Mouse (Mus musculus) cerebellum, adult 11 months (tissue): ENCODE measurements around the gene Ercc5.

Experiments used
- DNase-seq: peaks from one replicate; pipeline ENCODE4 v3.0.0; 2022

Gene Ercc5

DNA sequence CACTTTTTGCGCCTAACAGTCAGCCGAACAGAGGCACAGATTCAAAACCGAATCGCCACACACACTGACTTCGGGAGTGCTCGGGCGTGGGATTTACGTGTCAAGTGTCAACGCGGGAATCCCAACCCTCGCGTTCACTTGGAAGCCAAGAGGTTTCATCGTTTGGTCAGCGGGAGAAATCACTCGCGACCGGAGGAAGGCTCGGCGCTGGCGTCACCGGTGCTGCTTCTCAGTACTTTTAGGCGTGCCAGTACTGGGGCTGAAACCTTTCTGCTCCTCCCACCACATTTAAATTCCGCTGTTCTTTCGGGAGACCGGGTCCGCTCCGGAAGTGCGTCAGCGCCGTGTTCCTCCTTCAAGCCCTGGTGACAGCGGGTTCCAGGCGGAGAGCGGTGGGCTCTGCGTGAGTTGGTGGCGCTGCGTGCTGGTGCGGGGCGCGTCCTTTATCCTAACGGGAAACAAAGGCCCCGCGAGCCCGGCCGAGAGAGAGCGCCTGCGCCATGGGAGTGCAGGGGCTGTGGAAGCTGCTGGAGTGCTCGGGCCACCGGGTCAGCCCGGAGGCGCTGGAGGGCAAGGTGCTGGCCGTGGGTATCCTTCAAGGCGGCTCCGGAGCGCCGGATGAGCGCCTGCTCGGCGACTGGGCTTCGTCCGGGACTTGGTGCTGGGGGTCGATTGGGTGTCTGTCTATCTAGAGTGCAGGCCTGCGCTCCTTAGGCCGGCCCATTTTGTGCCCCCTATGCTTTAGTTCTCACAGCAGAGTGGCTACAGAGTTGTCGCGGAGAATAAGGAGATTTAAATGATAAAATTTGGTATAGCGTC is at the start of gene Ercc5:
Gene Ercc5, plus strand, starts transcription at position 182 of the 819 bp plus-strand sequence.
- peak; percentile 73 for DNase-seq

DNA sequence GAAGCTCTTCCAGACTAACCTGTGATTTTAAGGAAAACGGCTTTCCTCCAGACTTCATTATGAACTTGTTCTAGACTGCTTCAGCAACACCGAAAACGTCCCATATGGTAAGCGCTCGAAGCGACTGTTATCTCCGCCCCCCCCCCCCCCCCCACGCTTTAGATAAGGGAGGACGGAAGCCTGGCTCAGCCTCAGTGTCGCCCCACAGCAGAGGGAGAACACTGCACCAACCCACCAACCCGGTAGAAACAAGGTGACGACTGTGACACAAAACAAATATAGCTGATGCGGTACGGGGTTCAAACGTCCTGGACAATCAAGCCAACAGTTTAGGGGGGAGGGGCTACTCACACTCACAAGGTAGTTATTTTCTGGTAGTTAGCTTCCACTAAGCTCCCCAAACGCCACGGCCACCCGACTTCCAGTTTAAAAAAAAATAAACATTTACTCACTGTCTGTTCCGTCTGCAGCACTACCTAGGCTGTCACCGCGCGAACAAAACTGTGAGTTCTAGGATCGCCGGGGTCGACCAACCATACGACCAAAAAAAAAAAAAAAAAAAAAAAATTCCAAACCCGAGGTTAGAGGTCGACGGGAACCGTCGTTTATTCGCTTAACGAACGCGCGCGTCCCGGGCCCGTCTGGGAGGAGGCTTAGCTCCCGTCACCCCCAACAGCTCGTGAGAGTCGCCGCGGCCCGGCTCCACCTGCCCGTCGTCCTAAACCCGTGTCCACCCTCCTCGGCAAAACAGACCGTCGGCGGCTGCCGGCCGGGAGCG is 45.9 kb upstream of the Ercc5 start:
- DNase-seq: peak; percentile 34

DNA sequence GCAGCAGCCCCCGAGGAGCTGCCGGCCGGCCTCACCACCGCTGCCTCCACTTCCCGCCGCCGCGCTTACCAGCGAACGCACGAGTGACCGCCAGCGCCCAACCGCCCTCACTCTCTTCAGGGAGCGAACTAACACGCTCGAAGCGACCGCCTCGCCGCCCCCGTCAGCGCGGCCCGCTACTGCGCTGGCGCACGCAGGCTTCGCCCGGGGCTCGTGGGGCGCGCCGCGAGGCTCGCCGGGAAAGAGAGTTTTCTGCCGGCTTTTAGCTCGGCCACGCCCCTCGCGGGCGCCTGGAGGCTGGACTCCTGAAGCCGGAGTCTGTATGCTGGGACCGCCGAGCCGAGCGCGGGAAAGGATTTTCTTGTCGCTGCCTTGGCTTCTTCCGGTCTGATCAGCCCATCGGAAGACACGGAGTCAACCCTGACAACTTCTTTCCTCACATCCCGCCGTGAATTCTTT is 45.3 kb upstream of the Ercc5 start, which contains the start of gene Tex30:
Gene Tex30, minus strand, starts transcription at position 183 of the 459 bp plus-strand sequence.
- peak; percentile 89 for DNase-seq

DNA sequence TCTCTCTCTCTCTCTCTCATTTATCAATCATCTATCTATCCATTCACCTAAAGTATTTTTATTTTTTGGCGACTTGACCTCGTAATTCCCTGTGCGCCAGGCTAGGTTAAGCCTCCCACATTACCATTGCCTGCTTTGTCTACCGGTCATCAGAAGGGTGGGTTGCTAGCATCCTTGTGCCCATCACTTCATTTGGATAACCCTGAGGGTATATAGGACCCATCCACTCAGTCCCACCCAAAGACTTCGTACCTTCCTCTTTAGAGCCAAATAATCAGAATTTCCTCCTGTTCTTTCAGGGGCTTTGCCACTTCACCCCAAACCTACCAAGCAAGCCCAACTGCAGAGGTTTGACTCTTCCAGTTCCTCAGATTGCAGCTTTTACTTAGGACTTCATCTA is 44.6 kb upstream of the Ercc5 start:
- DNase-seq: peak; percentile 9

DNA sequence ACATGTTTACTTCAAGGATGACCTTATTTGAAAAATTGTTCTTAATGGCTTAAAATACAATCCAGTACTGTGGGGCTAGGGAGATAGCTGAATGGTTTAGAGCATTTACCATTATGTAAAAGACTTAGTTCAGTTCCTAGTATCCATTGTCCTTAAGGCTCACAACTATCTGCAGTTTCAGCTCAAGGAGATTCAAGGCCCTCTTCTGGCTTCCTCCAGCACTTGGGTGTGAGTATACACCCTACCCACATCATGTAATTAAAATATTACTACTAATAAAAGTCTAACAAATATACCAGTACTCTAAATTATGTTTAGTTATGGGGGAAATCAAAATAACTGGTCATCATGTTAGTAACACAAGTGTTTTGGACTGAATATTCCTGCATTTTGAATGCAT is 30.0 kb upstream of the Ercc5 start:
- no peak for DNase-seq

DNA sequence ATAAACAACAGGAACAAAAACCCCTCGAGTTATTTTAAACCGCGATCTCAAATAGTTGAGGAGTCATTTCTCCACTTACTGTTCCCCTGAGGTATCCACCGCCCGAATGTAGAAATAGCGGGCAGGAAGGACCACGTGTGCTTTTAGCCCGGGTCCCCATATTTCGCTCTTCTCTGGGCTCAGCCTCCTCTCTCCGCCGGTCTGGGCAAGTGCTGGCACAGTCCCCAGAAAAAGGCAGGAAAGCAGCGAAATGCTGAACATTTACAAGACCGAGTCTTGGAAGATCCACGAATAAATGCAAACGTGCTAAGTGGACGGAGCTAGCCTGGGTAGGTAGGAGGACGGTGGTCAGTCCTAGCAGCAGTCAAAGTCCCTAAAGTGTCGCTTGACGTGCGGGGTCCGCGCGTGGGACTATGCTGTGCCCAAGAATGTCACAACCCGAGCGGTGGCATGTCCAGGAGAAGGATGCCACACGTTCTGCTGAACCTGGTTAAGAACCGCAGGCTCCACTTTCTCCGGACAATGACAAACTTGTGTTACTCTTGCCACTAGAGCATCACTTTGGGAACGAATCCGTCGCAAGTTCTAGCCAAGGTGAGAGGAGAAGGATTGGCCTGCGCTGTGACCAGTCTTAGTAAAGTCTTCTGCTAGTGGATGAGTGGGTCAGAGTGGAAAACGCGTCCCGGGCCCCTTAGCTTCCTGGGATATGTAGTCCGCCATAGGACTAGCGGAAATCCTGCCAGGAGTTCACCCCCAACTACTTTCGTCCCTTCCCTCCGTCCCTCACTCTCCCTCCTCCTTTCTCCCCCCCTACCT is 29.1 kb upstream of the Ercc5 start, which contains the start of the genes Kdelc1 and Bivm:
Gene Kdelc1, minus strand, starts transcription at position 570 of the 816 bp plus-strand sequence.
Gene Bivm, plus strand, starts transcription at position 719 of the 816 bp plus-strand sequence.
- peak; percentile 86 for DNase-seq

DNA sequence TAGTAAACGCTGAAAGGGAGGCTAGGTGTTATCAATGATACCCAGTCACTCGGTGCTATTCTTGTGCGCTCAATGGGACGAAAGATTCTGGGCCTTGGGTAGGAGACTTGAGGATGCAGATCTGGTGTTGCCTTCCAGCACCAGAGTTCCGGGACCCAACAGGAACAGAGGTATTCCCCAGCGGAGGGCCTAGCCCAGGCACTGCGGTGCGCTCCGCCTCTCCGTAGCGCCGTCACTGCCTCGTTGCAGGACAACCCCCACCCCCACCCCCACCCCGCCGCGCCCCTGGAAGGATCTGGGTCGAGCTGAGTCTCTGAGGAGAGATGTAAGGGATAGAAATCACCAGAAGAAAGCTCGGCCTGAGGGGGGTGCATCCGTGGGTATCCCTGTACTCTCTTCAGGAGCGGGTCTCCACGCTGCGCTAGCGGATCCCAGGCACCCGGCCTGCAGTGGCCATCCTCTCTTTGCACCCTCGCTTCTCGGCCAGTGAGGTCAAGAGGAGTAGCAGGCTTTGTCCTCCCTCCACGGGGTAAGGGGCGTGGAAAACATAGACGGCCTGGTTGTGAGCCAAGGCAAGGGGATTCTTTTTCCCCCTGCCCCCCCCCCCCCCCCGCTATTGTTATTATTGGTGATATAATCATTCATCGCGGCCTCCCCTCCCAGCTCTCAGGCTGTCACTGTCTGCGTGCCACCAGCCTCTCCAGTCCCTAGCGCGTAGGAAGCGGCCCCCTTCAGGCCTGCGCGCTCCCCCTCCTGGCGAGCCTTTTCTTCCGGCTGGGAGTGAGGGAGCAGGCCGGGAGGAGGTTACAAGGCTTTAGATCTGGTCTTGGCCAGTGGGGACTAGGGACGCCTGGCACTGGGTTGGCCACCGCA is 28.1 kb upstream of the Ercc5 start:
- peak; percentile 77 for DNase-seq

DNA sequence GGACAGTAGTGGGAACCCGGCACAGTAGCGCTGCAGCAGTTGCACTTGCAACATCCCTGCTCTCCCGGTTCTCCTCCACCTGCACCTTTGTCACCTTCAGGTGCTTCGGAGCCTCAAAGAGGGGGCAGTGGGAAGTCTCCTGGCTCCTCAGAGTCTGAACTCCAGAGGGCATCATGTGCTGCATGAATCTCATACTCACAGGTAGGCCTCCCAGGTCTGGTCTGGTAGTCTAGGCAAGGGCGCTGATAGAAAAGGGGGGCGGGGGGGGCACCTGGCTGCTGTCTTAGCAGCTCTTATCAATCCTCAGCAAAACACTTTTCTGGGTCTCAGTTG is 27.5 kb upstream of the Ercc5 start:
- DNase-seq: no peak

DNA sequence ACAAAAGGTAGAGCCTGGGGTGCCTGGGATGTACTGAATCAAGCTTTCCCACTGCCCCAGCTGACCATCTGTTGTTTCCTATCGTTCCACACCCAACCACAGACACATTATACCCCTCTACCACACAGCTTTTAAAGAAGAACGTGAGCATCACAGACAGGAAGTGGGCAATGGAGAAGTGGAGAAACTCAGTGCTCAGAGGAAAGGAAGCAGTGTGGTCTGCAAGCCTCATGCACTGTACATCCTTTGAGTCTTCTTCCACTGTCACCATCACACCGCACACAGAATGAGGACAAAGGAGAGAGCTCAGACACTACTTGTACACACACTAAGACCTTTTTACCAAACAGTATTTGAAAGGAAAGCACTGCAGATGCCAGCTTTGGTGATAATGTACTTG is 25.3 kb upstream of the Ercc5 start:
- no peak for DNase-seq

DNA sequence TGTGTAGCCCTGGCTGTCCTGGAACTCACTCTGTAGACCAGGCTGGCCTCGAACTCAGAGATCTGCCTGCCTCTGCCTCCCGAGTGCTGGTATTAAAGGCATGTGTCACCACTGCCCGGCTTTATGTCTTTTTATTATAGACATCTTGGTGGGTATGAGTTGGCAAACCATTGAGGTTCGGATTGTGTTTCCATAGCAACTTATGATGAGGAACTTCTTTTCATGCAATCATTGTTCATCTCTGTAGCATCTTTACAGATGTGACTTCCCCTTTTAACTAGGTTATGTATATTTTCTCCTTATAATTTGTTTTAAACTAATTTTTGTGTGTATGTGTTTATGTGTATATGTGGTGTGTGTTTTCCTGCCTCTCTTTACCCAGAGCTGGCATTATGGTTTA is 22.0 kb upstream of the Ercc5 start:
- DNase-seq: no peak

DNA sequence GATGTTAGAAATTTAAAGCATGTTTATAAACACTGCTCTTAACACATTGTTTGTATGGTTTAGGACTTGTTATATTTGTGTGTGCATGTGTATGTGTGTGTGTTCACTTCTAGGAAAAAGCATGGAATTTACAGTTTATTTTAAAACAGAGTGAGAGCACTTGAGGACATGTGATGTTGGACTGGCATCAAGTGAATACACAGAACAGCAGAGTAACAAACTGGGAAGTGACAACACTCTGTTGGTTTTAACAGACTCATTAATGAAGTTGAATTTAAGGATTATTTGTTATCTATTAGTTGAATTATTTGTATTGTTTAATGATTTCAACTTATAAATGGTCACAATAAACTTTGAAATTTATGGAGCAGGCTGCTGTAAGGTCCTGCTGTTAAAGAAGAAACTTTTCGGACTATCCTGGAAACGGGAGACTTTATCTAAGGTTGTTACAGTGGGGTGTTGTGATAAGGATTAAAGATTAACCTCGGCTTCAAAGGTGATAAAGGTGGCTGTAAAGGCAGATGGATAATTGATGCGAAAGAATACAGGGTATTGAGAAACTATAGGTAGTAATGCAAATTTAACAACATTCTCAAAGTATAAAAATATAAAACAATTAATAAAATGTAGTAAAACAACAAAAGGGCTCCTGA is 17.5 kb upstream of the Ercc5 start:
- DNase-seq: no peak

DNA sequence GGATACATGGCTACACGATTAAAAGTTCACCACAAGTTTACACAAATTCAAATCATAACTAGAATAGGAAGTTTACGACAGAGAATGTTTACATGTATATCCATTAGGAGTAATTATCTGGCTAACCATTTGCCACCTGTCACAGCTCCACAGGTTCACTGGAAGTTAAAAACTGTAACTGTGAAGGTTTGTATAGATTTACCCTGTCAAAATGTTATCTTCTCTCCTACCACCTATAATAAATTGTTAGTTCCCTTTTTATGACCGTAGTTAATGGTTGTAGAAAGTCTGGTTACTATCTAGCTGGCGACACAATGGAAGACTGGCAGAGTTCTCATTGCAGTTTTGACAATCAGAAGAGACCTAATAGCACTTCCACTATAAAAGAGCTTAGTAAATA is 7.3 kb upstream of the Ercc5 start:
- DNase-seq: no peak

DNA sequence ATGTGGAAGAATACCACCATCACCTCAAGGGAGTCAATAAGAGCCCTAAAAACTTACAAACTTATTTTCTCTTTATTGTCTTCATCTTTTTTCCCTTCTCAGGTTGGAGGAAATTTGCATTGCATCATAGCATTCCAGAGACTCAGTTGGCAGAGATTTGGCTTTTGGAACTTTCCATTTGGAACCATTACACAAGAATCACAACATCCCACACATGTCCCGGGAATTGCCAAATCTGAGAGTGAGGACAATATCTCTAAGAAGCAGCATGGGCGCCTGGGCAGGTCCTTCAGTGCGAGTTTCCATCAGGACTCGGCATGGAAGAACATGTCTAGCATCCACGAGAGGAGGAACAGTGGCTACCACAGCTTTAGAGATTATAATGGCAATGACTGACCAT is 4.8 kb upstream of the Ercc5 start:
- no peak for DNase-seq

DNA sequence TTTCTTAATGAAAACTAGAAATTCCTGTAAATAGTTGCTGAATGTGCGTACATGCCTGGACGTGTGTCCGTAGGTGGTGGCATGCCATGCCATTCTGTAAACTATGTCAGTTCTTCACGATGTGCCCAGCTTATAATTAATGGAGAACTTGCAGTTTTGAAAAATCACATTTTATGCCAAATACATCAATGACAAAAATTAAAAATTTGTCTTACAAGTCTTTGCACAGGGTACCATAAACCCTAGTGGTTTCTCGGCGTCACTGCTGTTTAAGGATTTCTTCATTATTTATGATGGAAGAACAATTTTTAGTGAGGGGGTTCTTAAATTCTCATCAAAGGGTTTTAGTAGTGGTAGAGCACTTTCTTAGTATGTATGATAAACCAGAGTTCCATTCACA is 1.2 kb downstream of the Ercc5 start:
- DNase-seq: no peak

DNA sequence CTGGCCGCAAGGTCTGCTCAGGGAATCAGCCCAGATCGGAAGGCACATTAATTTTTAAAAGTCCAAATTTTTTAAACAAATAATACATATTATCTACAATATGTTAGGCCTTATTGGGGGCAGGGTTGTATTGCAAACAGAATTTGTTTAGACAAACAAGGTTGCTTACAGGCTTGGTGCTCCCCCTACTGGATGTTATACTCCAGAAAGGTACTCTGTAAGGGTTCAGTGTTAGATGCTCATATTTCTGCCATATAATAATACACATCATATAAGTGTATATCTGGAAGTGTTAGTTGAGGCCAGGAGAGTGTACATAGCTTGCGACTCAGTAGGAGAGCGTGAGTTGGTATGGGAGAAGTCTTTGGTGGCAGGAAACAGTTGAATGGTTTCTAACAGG is 7.7 kb downstream of the Ercc5 start:
- DNase-seq: no peak

DNA sequence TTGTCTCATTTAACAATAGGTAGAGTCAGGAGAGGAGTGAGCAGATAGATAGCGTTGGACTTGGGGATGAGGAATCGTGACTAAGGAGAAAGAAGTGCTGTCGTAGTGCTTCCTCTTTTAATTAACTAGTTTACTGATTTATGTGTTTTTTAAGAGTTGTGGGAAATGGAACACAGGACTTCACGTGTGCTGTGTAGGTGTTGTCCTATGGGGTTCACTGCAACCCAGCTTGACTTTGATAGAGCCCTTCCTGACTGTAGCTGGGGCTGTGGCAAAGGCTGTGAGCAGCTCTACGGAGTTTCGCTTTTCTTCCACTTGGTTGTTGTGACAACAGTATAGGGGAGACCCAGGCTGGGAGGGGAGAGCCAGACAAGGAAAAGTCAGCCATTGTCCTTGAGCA is 10.8 kb downstream of the Ercc5 start:
- DNase-seq: no peak

DNA sequence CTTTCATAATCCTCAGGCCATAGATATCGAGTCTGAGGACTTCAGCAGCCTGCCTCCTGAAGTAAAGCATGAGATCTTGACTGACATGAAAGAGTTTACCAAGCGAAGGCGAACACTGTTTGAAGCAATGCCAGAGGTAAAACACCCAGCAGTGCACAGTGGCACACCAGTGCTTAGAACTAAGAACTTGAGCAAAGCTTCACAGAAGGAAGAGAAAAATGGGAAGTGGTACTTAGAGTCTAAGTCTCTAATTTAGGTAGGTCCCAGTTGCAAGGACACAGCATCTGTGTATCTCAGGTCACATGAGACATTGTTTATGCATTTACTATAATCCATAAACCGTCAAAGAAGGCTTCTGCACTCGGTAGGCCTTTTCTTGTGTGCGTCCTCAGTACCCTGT is 14.3 kb downstream of the Ercc5 start:
- DNase-seq: no peak

DNA sequence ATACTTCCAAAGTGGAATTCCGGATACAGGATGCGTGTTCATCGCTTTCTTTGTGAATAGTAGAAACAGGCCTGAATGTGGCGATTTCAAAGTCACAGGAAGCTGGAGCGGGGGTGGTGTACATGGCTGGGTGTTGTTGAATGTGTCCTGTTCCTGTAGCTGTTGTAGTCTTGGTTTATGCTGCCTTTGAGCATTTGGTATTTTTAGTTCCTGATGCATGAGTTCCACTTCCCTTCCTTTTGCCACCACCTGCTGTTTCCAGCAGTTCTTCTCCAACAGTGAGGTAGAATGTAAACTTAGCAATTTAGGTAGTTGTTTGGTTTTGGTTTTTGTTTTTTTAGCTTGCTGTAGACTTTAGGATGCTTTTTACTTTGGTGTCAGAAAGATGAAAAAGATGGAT is 14.8 kb downstream of the Ercc5 start:
- no peak for DNase-seq

DNA sequence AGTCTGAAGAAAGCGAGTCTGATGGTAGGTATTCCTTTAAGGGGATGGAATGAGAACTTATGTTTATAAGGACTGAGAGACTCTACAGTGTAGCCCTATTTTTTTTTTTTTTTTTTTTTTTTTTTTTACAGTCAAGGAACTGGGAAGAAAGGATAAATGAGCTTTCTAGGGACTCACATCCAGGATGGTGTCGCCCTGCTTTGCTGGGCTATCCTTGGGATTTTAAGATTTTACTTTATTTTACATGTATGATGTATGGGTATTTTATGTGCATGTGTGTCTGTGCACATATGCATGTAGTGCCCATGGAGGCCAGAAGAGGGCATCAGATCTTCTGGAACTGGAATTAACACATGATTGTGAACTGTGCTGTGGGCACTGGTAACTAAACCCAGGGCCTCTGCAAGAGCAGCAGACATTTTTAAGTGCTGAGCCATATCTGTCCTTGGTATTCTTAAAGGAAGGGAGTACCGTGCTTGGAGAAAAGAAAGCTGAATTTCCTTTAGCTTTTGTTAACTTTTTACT is 20.4 kb downstream of the Ercc5 start:
- no peak for DNase-seq

DNA sequence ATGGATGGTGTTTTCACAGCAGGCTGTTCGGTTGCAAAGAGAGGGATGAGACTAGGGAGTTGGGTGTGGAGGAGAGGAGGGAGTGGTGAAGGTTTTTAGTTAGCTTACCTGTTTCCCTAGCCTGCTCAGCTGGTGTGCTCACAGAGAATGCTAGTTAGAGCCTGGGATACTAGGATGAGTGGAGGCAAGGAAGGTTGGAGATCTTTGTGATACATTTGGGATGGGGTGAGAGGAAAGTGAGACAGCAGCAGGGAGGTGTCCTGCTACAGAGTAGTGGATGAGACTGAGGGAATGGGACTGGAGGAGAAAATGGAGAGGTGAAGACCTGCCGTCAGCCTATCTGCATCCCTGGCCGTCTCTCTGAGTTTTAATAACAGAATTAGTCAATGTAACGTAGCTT is 25.1 kb downstream of the Ercc5 start:
- DNase-seq: no peak

DNA sequence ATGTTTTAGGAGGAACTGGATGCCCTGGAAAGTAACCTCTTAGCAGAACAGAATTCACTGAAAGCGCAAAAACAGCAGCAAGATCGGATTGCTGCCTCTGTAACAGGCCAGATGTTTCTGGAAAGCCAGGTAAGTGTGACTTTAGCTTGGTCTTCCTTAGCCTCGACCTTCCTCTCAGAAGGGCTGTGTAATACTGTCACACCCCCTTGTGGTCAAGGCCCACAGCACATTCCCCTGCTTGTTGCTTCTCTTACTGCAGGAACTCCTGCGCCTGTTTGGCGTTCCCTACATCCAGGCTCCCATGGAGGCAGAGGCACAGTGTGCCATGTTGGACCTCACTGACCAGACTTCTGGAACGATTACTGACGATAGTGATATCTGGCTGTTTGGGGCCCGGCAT is 26.4 kb downstream of the Ercc5 start:
- no peak for DNase-seq
